Mouse (Mus musculus): ENCODE measurements around the gene Tmco4. TPM values are rescaled to one million over a fixed set of nuclear protein-coding genes. Genes with fewer than 3 reads are reported as not detected.
A peak's percentile ranks its signal among the peaks of the same experiment; 100 is the strongest.

Tmco4 gene
- polyA plus RNA-seq, 1 experiment from 2014 or later: 0.90 TPM

GRCm38 (mm10) chr4:139068287-139068686 lies 95.6 kb downstream of the Tmco4 start:
- Histone ChIP-seq H3K9ac (ENCODE audit: low read length) (no peak overlapping the region), H3K36me3 (ENCODE audit: control insufficient read depth, insufficient read depth, low read length) (no peaks in the 10 kb centered on the region), H3K27ac (ENCODE audit: low read depth, low read length) (no peak overlapping the region), H3K9me3 (ENCODE audit: control insufficient read depth, low read length) (no peaks in the 10 kb centered on the region), H3K27me3 (ENCODE audit: control insufficient read depth, insufficient read depth, low read length) (peaks cover 10% of the 10 kb centered on the region), H3K4me2 (no peak overlapping the region), H3K4me1 (ENCODE audit: control insufficient read depth, insufficient read depth, low read length) (no peaks in the 10 kb centered on the region), H3K4me3 (ENCODE audit: low read depth, low read length) (no peak overlapping the region)
- DNase-seq (ENCODE audit: low spot score, missing footprints) (peak; percentile 39), ATAC-seq (ENCODE audit: low FRiP score) (no peak)
- 39% methylated on average over 4 of the region's 4 CpGs for WGBS

GRCm38 (mm10) chr4:139074060-139074459 lies 101.4 kb downstream of the Tmco4 start:
- H3K4me2 ChIP-seq: no peak overlapping the region
- DNase-seq (ENCODE audit: low spot score, missing footprints) (no peak), ATAC-seq (ENCODE audit: low FRiP score) (no peak)
- peaks cover 9% of the 10 kb centered on the region for H3K4me1 ChIP-seq (ENCODE audit: control insufficient read depth, insufficient read depth, low read length)
- no peak overlapping the region for H3K9ac ChIP-seq (ENCODE audit: low read length)
- no peaks in the 10 kb centered on the region for H3K36me3 ChIP-seq (ENCODE audit: control insufficient read depth, insufficient read depth, low read length)
- WGBS: 16% methylated on average over 29 of the region's 29 CpGs
- H3K27me3 ChIP-seq (ENCODE audit: control insufficient read depth, insufficient read depth, low read length): peaks cover 51% of the 10 kb centered on the region
- no peaks in the 10 kb centered on the region for H3K9me3 ChIP-seq (ENCODE audit: control insufficient read depth, low read length)
- H3K27ac ChIP-seq (ENCODE audit: low read depth, low read length): no peak overlapping the region
- H3K4me3 ChIP-seq (ENCODE audit: low read depth, low read length): no peak overlapping the region

DNA sequence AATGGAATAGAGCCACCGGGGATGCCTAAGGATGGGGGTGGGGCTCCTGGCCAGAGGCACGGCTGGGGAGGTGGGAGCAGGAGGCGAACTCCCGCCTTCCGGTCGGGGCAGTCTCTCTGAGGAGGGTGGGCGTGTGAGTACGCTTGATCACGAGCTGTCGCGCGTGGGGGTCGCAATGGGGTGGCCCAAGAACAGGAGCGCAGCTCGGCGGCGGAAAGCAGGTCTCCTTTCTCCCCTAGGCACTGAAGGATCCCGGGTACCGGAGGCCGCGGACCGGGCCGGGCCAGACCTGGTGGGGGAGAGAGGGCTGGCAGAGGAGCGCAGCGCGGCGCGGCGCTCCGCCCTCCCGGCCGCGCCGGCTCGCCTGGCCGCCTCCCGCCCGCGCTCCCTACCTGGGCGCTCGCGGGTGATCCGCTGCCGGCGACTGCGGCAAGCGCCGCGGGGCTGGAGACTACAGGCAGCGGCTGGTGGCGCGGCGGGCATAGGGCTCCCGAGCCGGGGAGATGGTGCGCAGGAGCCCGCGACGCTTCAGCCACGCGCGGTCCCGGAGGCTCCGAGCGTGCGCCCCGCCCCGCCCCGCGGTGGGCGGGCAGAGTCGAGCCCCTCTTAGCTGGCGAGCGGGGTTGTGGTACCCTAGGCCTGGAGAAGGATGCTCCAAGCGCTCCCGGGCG lies 102.5 kb downstream of the Tmco4 start, which contains the start of gene Htr6:
Htr6 (minus strand) TSS at position 530 of the 671 bp plus-strand sequence.
- H3K27me3 ChIP-seq (ENCODE audit: control insufficient read depth, insufficient read depth, low read length): peaks cover 51% of the 10 kb centered on the region
- no peaks in the 10 kb centered on the region for H3K36me3 ChIP-seq (ENCODE audit: control insufficient read depth, insufficient read depth, low read length)
- ATAC-seq (ENCODE audit: low FRiP score) (peak; percentile 33; the same call in 1 of the 2 replicates), DNase-seq (ENCODE audit: low spot score, missing footprints) (peak; percentile 86)
- H3K9me3 ChIP-seq (ENCODE audit: control insufficient read depth, low read length): no peaks in the 10 kb centered on the region
- H3K4me2 ChIP-seq: peak within 1 kb of the TSS; percentile 61
- peak within 1 kb of the TSS; percentile 40 for H3K4me3 ChIP-seq (ENCODE audit: low read depth, low read length)
- H3K9ac ChIP-seq (ENCODE audit: low read length): 0 out of 2 replicates have a peak within 1 kb of the TSS, but pooled peaks have one; percentile 12
- H3K4me1 ChIP-seq (ENCODE audit: control insufficient read depth, insufficient read depth, low read length): peaks cover 9% of the 10 kb centered on the region
- no peak within 1 kb of the TSS for H3K27ac ChIP-seq (ENCODE audit: low read depth, low read length)
- WGBS: under 1% methylated on average over 72 of the region's 77 CpGs

GRCm38 (mm10) chr4:139075915-139076314 lies 103.2 kb downstream of the Tmco4 start:
- H3K4me2 ChIP-seq: no peak overlapping the region
- peak; percentile 80 for DNase-seq (ENCODE audit: low spot score, missing footprints)
- H3K27ac ChIP-seq (ENCODE audit: low read depth, low read length): no peak overlapping the region
- no peak overlapping the region for H3K9ac ChIP-seq (ENCODE audit: low read length)
- peaks cover 51% of the 10 kb centered on the region for H3K27me3 ChIP-seq (ENCODE audit: control insufficient read depth, insufficient read depth, low read length)
- peaks cover 9% of the 10 kb centered on the region for H3K4me1 ChIP-seq (ENCODE audit: control insufficient read depth, insufficient read depth, low read length)
- no peak for ATAC-seq (ENCODE audit: low FRiP score)
- WGBS: 14% methylated on average over 5 of the region's 5 CpGs
- no peaks in the 10 kb centered on the region for H3K36me3 ChIP-seq (ENCODE audit: control insufficient read depth, insufficient read depth, low read length)
- no peak overlapping the region for H3K4me3 ChIP-seq (ENCODE audit: low read depth, low read length)
- no peaks in the 10 kb centered on the region for H3K9me3 ChIP-seq (ENCODE audit: control insufficient read depth, low read length)

DNA sequence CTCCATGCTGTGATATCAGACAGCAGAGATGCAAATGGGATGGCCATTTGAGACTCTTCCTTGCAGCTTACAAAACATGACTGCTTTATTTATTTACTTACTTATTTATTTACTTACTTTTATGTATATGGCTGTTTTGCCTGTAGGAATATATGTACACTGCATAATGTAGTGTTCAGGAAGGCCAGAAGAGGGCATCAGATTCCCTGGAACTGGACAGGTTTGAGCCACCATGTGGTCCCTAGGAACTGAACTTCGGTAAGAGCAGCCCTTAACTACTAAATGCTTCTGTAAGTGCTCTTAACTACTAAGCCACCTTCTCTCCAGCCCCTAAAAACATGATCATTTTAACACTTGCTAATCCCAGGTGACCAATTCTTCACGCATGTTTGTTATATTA lies 105.6 kb downstream of the Tmco4 start:
- Histone ChIP-seq H3K4me3 (ENCODE audit: low read depth, low read length) (no peak overlapping the region), H3K9me3 (ENCODE audit: control insufficient read depth, low read length) (no peaks in the 10 kb centered on the region), H3K27me3 (ENCODE audit: control insufficient read depth, insufficient read depth, low read length) (peaks cover 41% of the 10 kb centered on the region), H3K36me3 (ENCODE audit: control insufficient read depth, insufficient read depth, low read length) (no peaks in the 10 kb centered on the region), H3K4me2 (no peak overlapping the region), H3K27ac (ENCODE audit: low read depth, low read length) (no peak overlapping the region), H3K9ac (ENCODE audit: low read length) (no peak overlapping the region), H3K4me1 (ENCODE audit: control insufficient read depth, insufficient read depth, low read length) (peaks cover 21% of the 10 kb centered on the region)
- 32% methylated on average over 2 of the region's 2 CpGs for WGBS
- no peak for ATAC-seq (ENCODE audit: low FRiP score)
- no peak for DNase-seq (ENCODE audit: low spot score, missing footprints)

GRCm38 (mm10) chr4:139078726-139079125 lies 106.0 kb downstream of the Tmco4 start:
- H3K4me1 ChIP-seq (ENCODE audit: control insufficient read depth, insufficient read depth, low read length): peaks cover 23% of the 10 kb centered on the region
- no peak overlapping the region for H3K9ac ChIP-seq (ENCODE audit: low read length)
- H3K27ac ChIP-seq (ENCODE audit: low read depth, low read length): no peak overlapping the region
- H3K36me3 ChIP-seq (ENCODE audit: control insufficient read depth, insufficient read depth, low read length): no peaks in the 10 kb centered on the region
- ATAC-seq (ENCODE audit: low FRiP score): no peak
- H3K9me3 ChIP-seq (ENCODE audit: control insufficient read depth, low read length): no peaks in the 10 kb centered on the region
- WGBS: 18% methylated on average over 4 of the region's 4 CpGs
- no peak overlapping the region for H3K4me3 ChIP-seq (ENCODE audit: low read depth, low read length)
- H3K27me3 ChIP-seq (ENCODE audit: control insufficient read depth, insufficient read depth, low read length): peaks cover 37% of the 10 kb centered on the region
- no peak for DNase-seq (ENCODE audit: low spot score, missing footprints)
- H3K4me2 ChIP-seq: no peak overlapping the region

DNA sequence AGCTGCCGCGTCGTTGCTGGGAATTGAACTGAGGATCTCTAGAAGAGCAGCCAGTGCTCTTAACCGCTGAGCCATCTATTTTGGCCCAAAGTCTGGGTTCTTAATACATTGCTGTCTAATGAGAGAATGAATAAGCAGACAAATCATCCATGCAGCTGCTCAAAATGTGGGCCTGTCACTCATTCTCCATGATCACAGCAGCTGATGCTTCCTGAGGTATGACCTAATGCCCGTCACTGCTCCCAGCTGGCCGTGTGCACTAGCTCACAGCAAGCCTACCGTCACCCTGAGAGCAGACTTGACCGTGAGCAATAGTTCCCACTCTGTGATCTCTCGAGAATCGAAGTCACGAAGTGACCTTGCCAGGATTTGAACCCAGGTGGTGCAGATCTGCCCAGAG lies 106.8 kb downstream of the Tmco4 start:
- Histone ChIP-seq H3K4me2 (no peak overlapping the region), H3K9ac (ENCODE audit: low read length) (no peak overlapping the region), H3K9me3 (ENCODE audit: control insufficient read depth, low read length) (no peaks in the 10 kb centered on the region), H3K36me3 (ENCODE audit: control insufficient read depth, insufficient read depth, low read length) (no peaks in the 10 kb centered on the region), H3K27ac (ENCODE audit: low read depth, low read length) (no peak overlapping the region), H3K4me3 (ENCODE audit: low read depth, low read length) (no peak overlapping the region), H3K4me1 (ENCODE audit: control insufficient read depth, insufficient read depth, low read length) (peaks cover 23% of the 10 kb centered on the region), H3K27me3 (ENCODE audit: control insufficient read depth, insufficient read depth, low read length) (peaks cover 30% of the 10 kb centered on the region)
- WGBS: 84% methylated on average over 11 of the region's 11 CpGs
- no peak for DNase-seq (ENCODE audit: low spot score, missing footprints)
- no peak for ATAC-seq (ENCODE audit: low FRiP score)

DNA sequence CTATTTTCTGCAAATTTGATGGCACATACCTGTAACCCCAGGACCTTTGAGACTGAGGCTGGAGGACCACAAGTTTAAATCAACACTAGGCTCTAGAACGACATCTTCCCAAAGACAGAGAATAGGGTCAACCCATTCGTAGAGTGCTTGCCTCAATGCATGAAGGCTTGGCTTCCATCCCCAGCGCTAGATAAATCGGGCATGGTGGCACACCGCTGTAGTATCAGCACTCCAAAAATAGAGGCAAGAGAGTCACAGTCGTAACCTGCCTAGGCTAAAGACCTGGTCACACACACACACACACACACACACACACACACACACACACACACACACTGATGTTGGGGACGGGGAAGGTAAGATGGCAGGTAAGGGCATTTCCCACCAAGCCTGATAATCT lies 107.6 kb downstream of the Tmco4 start:
- ATAC-seq (ENCODE audit: low FRiP score): no peak
- no peaks in the 10 kb centered on the region for H3K36me3 ChIP-seq (ENCODE audit: control insufficient read depth, insufficient read depth, low read length)
- peaks cover 19% of the 10 kb centered on the region for H3K4me1 ChIP-seq (ENCODE audit: control insufficient read depth, insufficient read depth, low read length)
- H3K27ac ChIP-seq (ENCODE audit: low read depth, low read length): no peak overlapping the region
- H3K9ac ChIP-seq (ENCODE audit: low read length): no peak overlapping the region
- no peaks in the 10 kb centered on the region for H3K9me3 ChIP-seq (ENCODE audit: control insufficient read depth, low read length)
- no peak overlapping the region for H3K4me3 ChIP-seq (ENCODE audit: low read depth, low read length)
- 89% methylated on average over 7 of the region's 7 CpGs for WGBS
- H3K27me3 ChIP-seq (ENCODE audit: control insufficient read depth, insufficient read depth, low read length): peaks cover 21% of the 10 kb centered on the region
- no peak for DNase-seq (ENCODE audit: low spot score, missing footprints)
- no peak overlapping the region for H3K4me2 ChIP-seq

- Histone ChIP-seq H3K9me3 (ENCODE audit: control insufficient read depth, low read length) (no peaks in the 10 kb centered on the region), H3K27me3 (ENCODE audit: control insufficient read depth, insufficient read depth, low read length) (peaks cover 10% of the 10 kb centered on the region), H3K4me2 (no peak overlapping the region), H3K27ac (ENCODE audit: low read depth, low read length) (no peak overlapping the region), H3K36me3 (ENCODE audit: control insufficient read depth, insufficient read depth, low read length) (no peaks in the 10 kb centered on the region), H3K4me1 (ENCODE audit: control insufficient read depth, insufficient read depth, low read length) (peaks cover 14% of the 10 kb centered on the region), H3K4me3 (ENCODE audit: low read depth, low read length) (no peak overlapping the region), H3K9ac (ENCODE audit: low read length) (no peak overlapping the region)
- 78% methylated on average over 18 of the region's 18 CpGs for WGBS
- ATAC-seq (ENCODE audit: low FRiP score): no peak
- no peak for DNase-seq (ENCODE audit: low spot score, missing footprints)
Observed at GRCm38 (mm10) chr4:139081270-139081931, 108.7 kb downstream of the Tmco4 start.

Data from midbrain, embryonic 11.5 days (tissue).